Mouse (Mus musculus) CD4-positive, CD25-positive, alpha-beta regulatory T cell, adult 4 months (primary cell): Measurements from ENCODE around the gene Ubl3. TPM values are rescaled to one million over a fixed set of nuclear protein-coding genes. Genes with fewer than 3 reads are reported as not detected.

Source experiments
- ATAC-seq: one replicate; pipeline ENCODE4 v1.8.0; 2017
- polyA plus RNA-seq, 2 experiments: library from polyadenylated mRNA; unstranded; fragments of 100-300 nt; shearing (Covaris generic); gene quantifications; one replicate each; pipeline ENCODE4 v1.2.1; 2017

Ubl3 gene
- polyA plus RNA-seq: 100 to 1,000 TPM in 1 of 2 experiments, 10 to 100 TPM in 1; 85.9 to 102 TPM

- ATAC-seq: peak; percentile 65
Measured at GRCm38 (mm10) chr5:148552187-148553071, at the start of gene Ubl3. Gene Ubl3, minus strand, starts transcription at chr5:148552789.

- ATAC-seq: no peak
Measured at GRCm38 (mm10) chr5:148598376-148598775, 45.8 kb upstream of the Ubl3 start.

GRCm38 (mm10) chr5:148596086-148596753, 43.6 kb upstream of the Ubl3 start:
- ATAC-seq: peak; percentile 76

- peak; percentile 44 for ATAC-seq
Measured at GRCm38 (mm10) chr5:148595459-148595751, 42.8 kb upstream of the Ubl3 start.

GRCm38 (mm10) chr5:148594693-148595458, 42.3 kb upstream of the Ubl3 start:
- ATAC-seq: peak; percentile 65

- no peak for ATAC-seq
Measured at GRCm38 (mm10) chr5:148593607-148594006, 41.0 kb upstream of the Ubl3 start.

- no peak for ATAC-seq
Measured at GRCm38 (mm10) chr5:148591448-148591862, 38.9 kb upstream of the Ubl3 start.

- no peak for ATAC-seq
Measured at GRCm38 (mm10) chr5:148590603-148591447, 38.2 kb upstream of the Ubl3 start.

GRCm38 (mm10) chr5:148588987-148589386, 36.4 kb upstream of the Ubl3 start:
- no peak for ATAC-seq

GRCm38 (mm10) chr5:148588142-148588650, 35.6 kb upstream of the Ubl3 start:
- no peak for ATAC-seq

- no peak for ATAC-seq
Measured at GRCm38 (mm10) chr5:148580388-148580985, 27.9 kb upstream of the Ubl3 start.

GRCm38 (mm10) chr5:148579156-148579555, 26.6 kb upstream of the Ubl3 start:
- no peak for ATAC-seq

- no peak for ATAC-seq
Measured at GRCm38 (mm10) chr5:148578353-148578752, 25.8 kb upstream of the Ubl3 start.

- no peak for ATAC-seq
Measured at GRCm38 (mm10) chr5:148577278-148577677, 24.7 kb upstream of the Ubl3 start.

GRCm38 (mm10) chr5:148575163-148575562, 22.6 kb upstream of the Ubl3 start:
- no peak for ATAC-seq

GRCm38 (mm10) chr5:148572676-148573075, 20.1 kb upstream of the Ubl3 start:
- ATAC-seq: no peak

- no peak for ATAC-seq
Measured at GRCm38 (mm10) chr5:148570571-148571304, 18.1 kb upstream of the Ubl3 start.

GRCm38 (mm10) chr5:148569444-148569843, 16.9 kb upstream of the Ubl3 start:
- ATAC-seq: no peak

- ATAC-seq: no peak
Measured at GRCm38 (mm10) chr5:148565636-148566035, 13.0 kb upstream of the Ubl3 start.

GRCm38 (mm10) chr5:148564073-148564472, 11.5 kb upstream of the Ubl3 start:
- ATAC-seq: no peak

- no peak for ATAC-seq
Measured at GRCm38 (mm10) chr5:148563281-148563680, 10.7 kb upstream of the Ubl3 start.
